Mouse (Mus musculus) left cerebral cortex, postnatal 36 days (tissue): ENCODE results near the gene Sesn3. TPM values are rescaled to one million over a fixed set of nuclear protein-coding genes. Genes with fewer than 3 reads are reported as not detected.
A peak's percentile ranks its signal among the peaks of the same experiment; 100 is the strongest.
"Not testable (repeated sequence)": the region's sequence is repeated elsewhere in the genome, so short reads cannot be mapped to it uniquely, and the experiment has no call there.

Experiments
- DNase-seq, 2 experiments: peaks; one replicate each; pipeline ENCODE4 v3.0.0; 2021 to 2022; ENCODE audit warnings: low spot score in 2 of 2, mixed read lengths in 1 of 2
- intact Hi-C: fragments of 180-260 bp; cut with DNase I; formaldehyde crosslinking; loops from one replicate; pipeline ENCODE4 v1.15.1; 2025
- total RNA-seq, 2 experiments: library from RNA; stranded (reverse); gene quantifications; 2 replicates each; pipeline ENCODE4 v1.2.3; 2021

The Sesn3 gene
- total RNA-seq, 2 experiments from 2014 or later: 109 to 125 TPM

- DNase-seq: peak; percentile 63 to 68
- intact Hi-C loops: loop anchor here (1.0 to 5.0 kb wide), 2 partner anchors 453 to 495 kb away; no protein-coding TSS in a partner anchor
Measured at GRCm38 (mm10) chr9:14342041-14342668, 67.3 kb downstream of the Sesn3 start.

DNA sequence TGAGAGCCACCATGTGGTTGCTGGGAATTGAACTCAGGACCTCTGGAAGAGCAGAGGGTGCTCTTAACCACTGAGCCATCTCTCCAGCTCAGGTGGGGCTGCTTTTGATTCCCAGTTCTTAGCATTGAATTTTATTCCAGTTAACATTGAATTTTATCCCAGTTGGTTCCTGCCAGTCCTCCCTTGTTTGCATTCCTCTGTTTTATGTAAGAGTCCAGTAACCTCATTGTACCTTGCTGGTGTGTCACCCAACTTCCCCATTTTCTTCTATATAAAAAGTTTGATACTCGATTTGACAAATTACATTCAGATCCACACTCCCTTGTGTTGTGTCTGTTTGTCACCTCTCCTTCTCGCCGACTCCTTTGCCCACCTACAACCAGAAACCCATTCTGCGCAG lies 71.0 kb downstream of the Sesn3 start:
- DNase-seq, intact Hi-C loops: not testable (repeated sequence)

GRCm38 (mm10) chr9:14348416-14348815 lies 73.5 kb downstream of the Sesn3 start:
- intact Hi-C loops: no loop called here

GRCm38 (mm10) chr9:14349380-14349779 lies 74.5 kb downstream of the Sesn3 start:
- DNase-seq: no peak
- intact Hi-C loops: no loop called here

More at GRCm38 (mm10) chr9:14348416-14348815, 73.5 kb downstream of the Sesn3 start:
- no peak for DNase-seq

- intact Hi-C loops: no loop called here
- no peak for DNase-seq
Measured at GRCm38 (mm10) chr9:14350787-14351186, 75.9 kb downstream of the Sesn3 start.

- no peak for DNase-seq
- intact Hi-C loops: no loop called here
Measured at GRCm38 (mm10) chr9:14352337-14352736, 77.5 kb downstream of the Sesn3 start.

GRCm38 (mm10) chr9:14354852-14355251 lies 80.0 kb downstream of the Sesn3 start:
- intact Hi-C loops: no loop called here
- no peak for DNase-seq

DNA sequence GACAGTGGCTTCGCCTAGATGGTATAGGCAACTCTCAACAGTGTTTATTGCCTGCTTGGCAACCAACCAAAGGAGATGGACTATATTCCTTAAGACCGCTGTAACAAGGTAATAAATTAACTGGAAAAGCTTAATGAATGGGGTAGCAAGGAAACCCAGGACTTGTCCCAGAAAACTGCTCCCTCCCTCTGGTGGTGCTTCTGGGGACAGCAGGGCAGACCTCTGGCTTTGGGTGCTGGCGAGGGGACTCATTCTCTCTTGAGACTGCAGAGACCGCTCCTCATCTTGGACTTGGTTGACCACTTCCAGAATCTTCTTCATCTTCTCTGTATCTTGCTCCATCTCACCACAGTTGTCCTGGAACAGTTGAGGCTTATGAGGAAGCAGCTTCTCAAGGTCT lies 82.2 kb downstream of the Sesn3 start:
- intact Hi-C loops: no loop called here
- DNase-seq: no peak

GRCm38 (mm10) chr9:14362068-14362768 lies 87.4 kb downstream of the Sesn3 start:
- no peak for DNase-seq
- intact Hi-C loops: no loop called here

GRCm38 (mm10) chr9:14363540-14363939 lies 88.7 kb downstream of the Sesn3 start:
- intact Hi-C loops: no loop called here
- DNase-seq: no peak

GRCm38 (mm10) chr9:14364719-14365118 lies 89.9 kb downstream of the Sesn3 start:
- intact Hi-C loops: no loop called here
- no peak for DNase-seq

DNA sequence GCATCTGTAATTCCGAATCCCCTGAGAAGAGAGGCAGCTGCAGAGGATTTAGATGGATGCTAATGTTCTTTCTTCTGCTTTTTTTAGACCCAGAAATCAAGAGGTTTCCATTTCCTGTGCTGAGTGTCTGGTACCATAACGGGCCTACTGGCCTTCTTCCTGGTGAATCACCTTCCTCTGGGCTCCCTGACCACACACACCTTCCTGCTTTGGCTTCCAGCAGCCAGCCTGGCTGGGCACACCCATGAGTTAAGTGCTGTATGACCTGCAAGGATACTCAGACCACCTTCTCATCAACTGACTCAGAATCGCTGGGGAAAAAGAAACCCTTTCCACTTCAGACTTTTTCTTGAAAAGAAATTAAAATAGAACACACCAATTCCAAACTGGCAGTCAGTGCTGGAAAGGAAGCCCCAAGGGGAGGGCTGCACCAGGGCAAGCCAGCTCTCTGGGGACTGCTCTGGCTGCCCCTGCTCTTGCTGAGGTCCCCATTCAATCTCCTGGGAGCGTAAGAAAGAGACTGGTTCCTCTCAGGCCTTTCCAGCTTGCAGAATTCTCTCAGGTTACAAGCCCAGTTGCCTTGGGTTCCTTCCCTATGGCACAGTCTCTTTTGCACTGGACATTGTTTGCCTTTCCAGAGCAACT lies 90.7 kb downstream of the Sesn3 start:
- no peak for DNase-seq
- intact Hi-C loops: no loop called here

GRCm38 (mm10) chr9:14367850-14368249 lies 93.0 kb downstream of the Sesn3 start:
- intact Hi-C loops: no loop called here
- DNase-seq: no peak

- intact Hi-C loops: no loop called here
- no peak for DNase-seq
Measured at GRCm38 (mm10) chr9:14369271-14369670, 94.4 kb downstream of the Sesn3 start.

GRCm38 (mm10) chr9:14372440-14372839 lies 97.6 kb downstream of the Sesn3 start:
- DNase-seq: no peak
- intact Hi-C loops: no loop called here

DNA sequence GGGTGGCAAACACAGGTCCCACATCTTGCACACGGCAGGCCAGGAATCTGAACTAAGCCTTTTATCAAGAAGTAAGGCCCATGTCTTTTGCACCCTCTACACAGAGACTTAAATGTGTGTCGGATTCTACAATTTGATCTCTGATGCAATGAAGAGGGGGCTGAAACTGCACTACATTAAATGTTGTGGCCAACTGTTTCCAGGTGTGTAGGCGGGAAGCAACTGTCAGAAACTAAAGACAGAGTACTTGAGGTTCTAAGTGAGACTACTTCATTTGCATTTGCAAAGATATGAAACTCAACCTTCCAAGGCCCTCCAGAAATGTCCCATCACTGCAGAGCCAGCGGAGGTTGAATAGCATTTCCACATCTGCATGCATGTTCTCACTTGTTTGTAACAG lies 101.3 kb downstream of the Sesn3 start:
- intact Hi-C loops: no loop called here
- DNase-seq: no peak

- no peak for DNase-seq
- intact Hi-C loops: no loop called here
Measured at GRCm38 (mm10) chr9:14378151-14378550, 103.3 kb downstream of the Sesn3 start.

GRCm38 (mm10) chr9:14379769-14380385 lies 105.0 kb downstream of the Sesn3 start:
- DNase-seq: peak in 1 of 2 experiments; percentile 18
- intact Hi-C loops: loop anchor here (5.0 kb wide), 1 partner anchor 122 kb away; the partner anchor contains the start of genes Cwc15 and Kdm4d

GRCm38 (mm10) chr9:14380386-14381285 lies 105.8 kb downstream of the Sesn3 start:
- peak; percentile 86 to 88 for DNase-seq

More at GRCm38 (mm10) chr9:14380386-14381285, 105.8 kb downstream of the Sesn3 start:
- intact Hi-C loops: loop anchor here (5.0 kb wide), 1 partner anchor 122 kb away; the partner anchor contains the start of genes Cwc15 and Kdm4d
